Mouse (Mus musculus): ENCODE results near the gene Exoc2.

DNA sequence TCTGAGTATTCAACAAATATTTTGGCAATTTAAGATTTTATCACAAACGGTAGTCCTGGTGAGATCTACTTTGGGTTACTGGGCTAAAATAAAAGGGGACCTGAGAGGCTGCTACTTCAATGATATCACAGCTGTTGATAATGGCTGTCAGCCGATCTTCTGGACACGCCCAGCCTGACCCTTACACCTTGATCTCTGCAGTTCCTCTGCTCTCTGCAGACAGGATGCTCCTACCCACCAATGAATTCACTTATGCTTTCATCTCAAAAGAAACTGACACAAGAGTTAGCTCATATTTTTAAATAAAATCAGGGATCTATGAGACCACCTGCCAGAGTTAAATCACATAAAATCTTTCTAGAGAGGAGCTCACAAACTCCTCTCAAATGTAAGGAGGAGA is 149.0 kb downstream of the Exoc2 start:
- TF ChIP-seq USF1 (IDR thresholded peaks at IDR 0.05; ENCODE audit: low read depth): no peak
- no peak for TF ChIP-seq CTCF (IDR thresholded peaks at IDR 0.05; ENCODE audit: control insufficient read depth, insufficient read depth, insufficient read length)

Measured in C2C12 (cell line).